Mouse (Mus musculus): Measurements from ENCODE around the gene Bcl2l10. TPM values are rescaled to one million over a fixed set of nuclear protein-coding genes. Genes with fewer than 3 reads are reported as not detected.
A peak's percentile ranks its signal among the peaks of the same experiment; 100 is the strongest.

The Bcl2l10 gene
- polyA plus RNA-seq, 1 experiment from 2014 or later, result not detected

GRCm38 (mm10) chr9:75315238-75315637 lies 32.3 kb upstream of the Bcl2l10 start:
- no peaks in the 10 kb centered on the region for H3K9me3 ChIP-seq (replicated peaks)
- peak overlapping the region; percentile 61 for H3K4me3 ChIP-seq
- no peak for DNase-seq (ENCODE audit: low spot score)
- 84% methylated on average over 3 of the region's 3 CpGs for WGBS
- peaks cover 4% of the 10 kb centered on the region; the same call in 1 of the 2 replicates for H3K36me3 ChIP-seq
- no peaks in the 10 kb centered on the region for H3K27me3 ChIP-seq (ENCODE audit: low read depth, poor library complexity, severe bottlenecking)
- H3K4me1 ChIP-seq, result peaks cover 27% of the 10 kb centered on the region
- no peak overlapping the region for H3K27ac ChIP-seq (replicated peaks)

GRCm38 (mm10) chr9:75316771-75317170 lies 30.8 kb upstream of the Bcl2l10 start:
- 93% methylated on average over 6 of the region's 6 CpGs for whole genome bisulfite sequencing
- peaks cover 4% of the 10 kb centered on the region; the same call in 1 of the 2 replicates for H3K36me3 ChIP-seq
- H3K4me1 ChIP-seq, result peaks cover 27% of the 10 kb centered on the region
- no peak for DNase-seq (ENCODE audit: low spot score)
- H3K27ac ChIP-seq (replicated peaks), result no peak overlapping the region
- H3K4me3 ChIP-seq, result no peak overlapping the region
- no peaks in the 10 kb centered on the region for H3K9me3 ChIP-seq (replicated peaks)
- H3K27me3 ChIP-seq (ENCODE audit: low read depth, poor library complexity, severe bottlenecking), result no peaks in the 10 kb centered on the region

- H3K27ac ChIP-seq (replicated peaks), result no peak overlapping the region
- no peak overlapping the region for H3K4me3 ChIP-seq
- 92% methylated on average over 2 of the region's 2 CpGs for WGBS
- DNase-seq (ENCODE audit: low spot score), result no peak
- H3K9me3 ChIP-seq (replicated peaks), result no peaks in the 10 kb centered on the region
- no peaks in the 10 kb centered on the region for H3K27me3 ChIP-seq (ENCODE audit: low read depth, poor library complexity, severe bottlenecking)
- peaks cover 26% of the 10 kb centered on the region for H3K4me1 ChIP-seq
- H3K36me3 ChIP-seq, result peaks cover 4% of the 10 kb centered on the region; the same call in 1 of the 2 replicates
Observed at GRCm38 (mm10) chr9:75318196-75318595, 29.4 kb upstream of the Bcl2l10 start.

GRCm38 (mm10) chr9:75319365-75319764 lies 28.2 kb upstream of the Bcl2l10 start:
- no peak for DNase-seq (ENCODE audit: low spot score)
- 83% methylated on average over 3 of the region's 3 CpGs for WGBS
- H3K27ac ChIP-seq (replicated peaks), result no peak overlapping the region

GRCm38 (mm10) chr9:75322099-75322885 lies 25.3 kb upstream of the Bcl2l10 start:
- H3K27me3 ChIP-seq (ENCODE audit: low read depth, poor library complexity, severe bottlenecking), result no peaks in the 10 kb centered on the region
- H3K9me3 ChIP-seq (replicated peaks), result no peaks in the 10 kb centered on the region
- 87% methylated on average over 13 of the region's 13 CpGs for WGBS
- H3K4me1 ChIP-seq, result no peaks in the 10 kb centered on the region
- peaks cover 19% of the 10 kb centered on the region for H3K36me3 ChIP-seq
- no peak overlapping the region for H3K27ac ChIP-seq (replicated peaks)
- DNase-seq (ENCODE audit: low spot score), result no peak
- H3K4me3 ChIP-seq, result no peak overlapping the region

More at GRCm38 (mm10) chr9:75319365-75319764, 28.2 kb upstream of the Bcl2l10 start:
- Histone ChIP-seq H3K9me3 (replicated peaks) (no peaks in the 10 kb centered on the region), H3K4me1 (peaks cover 15% of the 10 kb centered on the region), H3K27me3 (ENCODE audit: low read depth, poor library complexity, severe bottlenecking) (no peaks in the 10 kb centered on the region), H3K36me3 (peaks cover 4% of the 10 kb centered on the region; the same call in 1 of the 2 replicates), H3K4me3 (no peak overlapping the region)

- no peaks in the 10 kb centered on the region for H3K9me3 ChIP-seq (replicated peaks)
- DNase-seq (ENCODE audit: low spot score), result no peak
- no peaks in the 10 kb centered on the region for H3K4me1 ChIP-seq
- no peaks in the 10 kb centered on the region for H3K27me3 ChIP-seq (ENCODE audit: low read depth, poor library complexity, severe bottlenecking)
- WGBS, result 96% methylated on average over 3 of the region's 3 CpGs
- H3K27ac ChIP-seq (replicated peaks), result no peak overlapping the region
- no peak overlapping the region for H3K4me3 ChIP-seq
- H3K36me3 ChIP-seq, result peaks cover 57% of the 10 kb centered on the region
Observed at GRCm38 (mm10) chr9:75328047-75328446, 19.5 kb upstream of the Bcl2l10 start.

GRCm38 (mm10) chr9:75330821-75331220 lies 16.7 kb upstream of the Bcl2l10 start:
- Histone ChIP-seq H3K4me1 (no peaks in the 10 kb centered on the region), H3K27ac (replicated peaks) (no peak overlapping the region), H3K27me3 (ENCODE audit: low read depth, poor library complexity, severe bottlenecking) (no peaks in the 10 kb centered on the region), H3K9me3 (replicated peaks) (no peaks in the 10 kb centered on the region), H3K4me3 (no peak overlapping the region), H3K36me3 (peaks cover 74% of the 10 kb centered on the region)
- WGBS, result 93% methylated on average over 8 of the region's 8 CpGs
- no peak for DNase-seq (ENCODE audit: low spot score)

- H3K4me1 ChIP-seq, result no peaks in the 10 kb centered on the region
- no peak overlapping the region for H3K4me3 ChIP-seq
- 75% methylated on average over 4 of the region's 4 CpGs for WGBS
- DNase-seq (ENCODE audit: low spot score), result no peak
- no peaks in the 10 kb centered on the region for H3K9me3 ChIP-seq (replicated peaks)
- no peaks in the 10 kb centered on the region for H3K27me3 ChIP-seq (ENCODE audit: low read depth, poor library complexity, severe bottlenecking)
- peaks cover 90% of the 10 kb centered on the region for H3K36me3 ChIP-seq
- no peak overlapping the region for H3K27ac ChIP-seq (replicated peaks)
Observed at GRCm38 (mm10) chr9:75334440-75334839, 13.1 kb upstream of the Bcl2l10 start.

GRCm38 (mm10) chr9:75338016-75338415 lies 9.5 kb upstream of the Bcl2l10 start:
- H3K36me3 ChIP-seq, result peaks cover 85% of the 10 kb centered on the region

GRCm38 (mm10) chr9:75342433-75342832 lies 5.1 kb upstream of the Bcl2l10 start:
- Histone ChIP-seq H3K4me1 (no peaks in the 10 kb centered on the region), H3K27ac (replicated peaks) (no peak overlapping the region), H3K36me3 (peaks cover 62% of the 10 kb centered on the region), H3K27me3 (ENCODE audit: low read depth, poor library complexity, severe bottlenecking) (no peaks in the 10 kb centered on the region), H3K9me3 (replicated peaks) (no peaks in the 10 kb centered on the region), H3K4me3 (no peak overlapping the region)
- 92% methylated on average over 4 of the region's 4 CpGs for WGBS
- no peak for DNase-seq (ENCODE audit: low spot score)

More at GRCm38 (mm10) chr9:75338016-75338415, 9.5 kb upstream of the Bcl2l10 start:
- 92% methylated on average over 6 of the region's 6 CpGs for WGBS
- DNase-seq (ENCODE audit: low spot score), result no peak
- no peaks in the 10 kb centered on the region for H3K27me3 ChIP-seq (ENCODE audit: low read depth, poor library complexity, severe bottlenecking)
- no peak overlapping the region for H3K4me3 ChIP-seq
- no peaks in the 10 kb centered on the region for H3K4me1 ChIP-seq
- no peak overlapping the region for H3K27ac ChIP-seq (replicated peaks)
- H3K9me3 ChIP-seq (replicated peaks), result no peaks in the 10 kb centered on the region

- Histone ChIP-seq H3K27me3 (ENCODE audit: low read depth, poor library complexity, severe bottlenecking) (no peaks in the 10 kb centered on the region), H3K36me3 (peaks cover 26% of the 10 kb centered on the region), H3K4me1 (no peaks in the 10 kb centered on the region), H3K9me3 (replicated peaks) (no peaks in the 10 kb centered on the region), H3K4me3 (no peak overlapping the region), H3K27ac (replicated peaks) (no peak overlapping the region)
- 93% methylated on average over 17 of the region's 17 CpGs for WGBS
- DNase-seq (ENCODE audit: low spot score), result no peak
Observed at GRCm38 (mm10) chr9:75348066-75348465, 508 bp downstream of the Bcl2l10 start.

- no peaks in the 10 kb centered on the region for H3K9me3 ChIP-seq (replicated peaks)
- no peak overlapping the region for H3K4me3 ChIP-seq
- peaks cover 21% of the 10 kb centered on the region for H3K36me3 ChIP-seq
- no peak for DNase-seq (ENCODE audit: low spot score)
- no peaks in the 10 kb centered on the region for H3K27me3 ChIP-seq (ENCODE audit: low read depth, poor library complexity, severe bottlenecking)
- H3K27ac ChIP-seq (replicated peaks), result no peak overlapping the region
- WGBS, result 65% methylated on average over 3 of the region's 3 CpGs
- H3K4me1 ChIP-seq, result no peaks in the 10 kb centered on the region
Observed at GRCm38 (mm10) chr9:75348641-75349040, 1.1 kb downstream of the Bcl2l10 start.

GRCm38 (mm10) chr9:75353094-75353493 lies 5.5 kb downstream of the Bcl2l10 start:
- Histone ChIP-seq H3K4me3 (no peak overlapping the region), H3K27ac (replicated peaks) (no peak overlapping the region), H3K9me3 (replicated peaks) (no peaks in the 10 kb centered on the region), H3K27me3 (ENCODE audit: low read depth, poor library complexity, severe bottlenecking) (no peaks in the 10 kb centered on the region), H3K36me3 (peaks cover 1% of the 10 kb centered on the region; the same call in 1 of the 2 replicates), H3K4me1 (no peaks in the 10 kb centered on the region)
- DNase-seq (ENCODE audit: low spot score), result no peak
- WGBS, result 77% methylated on average over 8 of the region's 8 CpGs

Data from midbrain, embryonic 10.5 days (tissue).